Mouse (Mus musculus): ENCODE results near the gene Ehd4. TPM values are rescaled to one million over a fixed set of nuclear protein-coding genes. Genes with fewer than 3 reads are reported as not detected.
A peak's percentile ranks its signal among the peaks of the same experiment; 100 is the strongest.

Ehd4 gene
- 10 to 100 TPM; 44.5 to 48.7 TPM for total RNA-seq (2021)
- long read RNA-seq, experiment 1, transcript Ehd4-201 (6 exons, 3,730 nt) = major isoform, 60 of 70 reads
- long read RNA-seq, experiment 1, partial matches to known transcripts = 2 of 70 reads
- long read RNA-seq, experiment 1, other reads (novel, unspliced or antisense) = 8 of 70 reads
- long read RNA-seq, experiment 2, transcript Ehd4-201 (6 exons, 3,730 nt) = major isoform, 16 of 22 reads
- long read RNA-seq, experiment 2, partial matches to known transcripts = 0 of 22 reads
- long read RNA-seq, experiment 2, other reads (novel, unspliced or antisense) = 6 of 22 reads

- peak; percentile 99 for DNase-seq
Measured at GRCm38 (mm10) chr2:120154361-120154894, at the start of gene Ehd4. Gene Ehd4 (minus strand): TSS chr2:120154606.

- no peak for DNase-seq
Measured at GRCm38 (mm10) chr2:120203742-120204141, 49.3 kb upstream of the Ehd4 start.

DNA sequence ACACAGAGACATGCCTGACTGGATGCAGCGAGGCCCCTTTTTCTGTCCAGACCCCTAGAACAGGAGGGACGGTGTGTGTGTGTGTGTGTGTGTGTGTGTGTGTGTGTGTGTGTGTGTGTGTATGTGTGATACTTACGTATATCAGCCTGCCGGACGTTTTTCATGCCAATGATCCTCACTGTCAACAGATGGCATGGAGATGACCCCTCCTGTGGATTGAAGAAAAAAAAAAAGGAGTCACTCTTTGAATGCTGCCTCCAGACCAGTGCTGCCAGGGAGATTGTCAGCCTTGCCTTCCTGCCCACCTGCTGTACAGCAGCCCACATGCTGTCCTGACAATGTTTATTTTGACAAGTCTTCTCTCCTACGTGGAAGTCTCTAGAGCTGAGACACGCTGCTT is 45.7 kb upstream of the Ehd4 start:
- no peak for DNase-seq

DNA sequence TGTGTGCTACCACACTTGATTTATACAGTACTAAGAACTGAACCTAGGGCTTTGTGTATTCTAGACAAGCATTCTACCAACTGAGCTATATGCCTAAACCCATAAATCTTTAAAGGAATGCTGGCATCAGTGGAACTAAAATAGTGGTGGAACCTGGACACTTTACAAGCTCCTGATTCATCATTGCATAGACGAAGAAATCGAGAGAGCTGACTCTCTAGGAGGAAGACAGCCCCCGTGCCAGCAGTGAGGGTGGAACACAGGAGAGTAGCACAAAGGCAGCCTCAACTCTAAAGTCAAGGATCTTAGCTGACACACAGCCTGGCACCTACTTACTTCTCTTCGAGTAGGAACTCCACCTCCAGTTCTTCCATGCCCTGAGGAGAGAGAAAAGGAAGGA is 33.8 kb upstream of the Ehd4 start:
- no peak for DNase-seq

GRCm38 (mm10) chr2:120187583-120187982 is 33.2 kb upstream of the Ehd4 start:
- no peak for DNase-seq

DNA sequence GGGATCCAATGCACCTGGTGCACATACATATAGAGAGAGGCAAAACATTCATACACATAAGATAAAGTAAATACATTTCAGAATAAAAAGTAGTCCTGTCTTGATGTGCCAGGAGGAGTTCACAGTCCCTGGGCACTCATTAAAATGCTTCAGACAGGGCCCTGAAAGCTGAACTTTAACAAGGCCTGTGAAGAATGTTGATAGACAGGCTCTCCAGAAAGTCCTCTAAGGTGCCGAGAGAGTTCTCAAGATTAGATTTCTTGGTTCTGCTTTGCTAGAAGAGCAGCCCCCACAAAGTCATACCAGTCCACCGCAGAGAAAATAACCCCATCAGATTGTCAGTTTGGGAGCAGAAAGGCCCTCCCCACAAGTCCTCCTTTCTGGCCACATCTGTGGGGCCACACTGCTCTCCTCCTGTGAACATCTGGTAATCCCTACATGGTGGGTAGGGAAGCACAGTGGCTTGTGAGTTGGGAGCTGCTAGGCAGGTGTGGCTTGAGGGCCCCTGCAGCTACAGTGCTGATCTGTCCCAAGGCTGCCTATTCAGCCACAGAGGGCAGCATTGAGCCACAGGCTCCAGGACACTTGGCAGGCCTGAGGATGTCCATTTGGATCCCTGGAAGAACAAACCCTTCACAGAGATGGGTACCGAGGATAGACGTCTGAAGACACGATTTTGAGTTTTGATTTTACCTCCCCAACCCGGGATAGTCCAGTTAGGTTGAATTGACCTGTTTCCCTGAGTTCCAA is 31.3 kb upstream of the Ehd4 start:
- DNase-seq = peak; percentile 18 to 21

GRCm38 (mm10) chr2:120178936-120179335 is 24.5 kb upstream of the Ehd4 start:
- peak in 1 of 2 experiments; percentile 13 for DNase-seq

DNA sequence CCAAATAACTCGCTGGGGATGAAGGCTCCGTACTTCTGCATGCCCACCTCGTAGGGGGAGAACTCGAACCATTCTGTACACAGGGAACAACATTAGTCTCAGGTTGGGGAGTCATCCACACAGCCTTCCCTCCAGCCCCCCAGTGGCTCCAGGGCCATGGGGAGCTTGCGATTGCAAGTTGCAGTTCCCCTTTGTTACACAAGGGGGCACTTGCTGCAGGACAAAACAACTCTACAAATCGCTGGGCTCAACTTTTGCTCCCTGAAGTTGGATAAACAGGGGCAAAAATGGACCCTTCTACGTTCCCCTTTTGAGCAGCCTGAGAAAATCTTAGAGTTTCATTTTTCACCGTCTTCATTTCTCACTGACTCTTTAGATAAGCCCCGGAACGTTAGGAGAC is 19.3 kb upstream of the Ehd4 start:
- peak; percentile 52 to 69 for DNase-seq

- no peak for DNase-seq
Measured at GRCm38 (mm10) chr2:120171362-120171761, 17.0 kb upstream of the Ehd4 start.

GRCm38 (mm10) chr2:120170726-120171125 is 16.3 kb upstream of the Ehd4 start:
- peak; percentile 23 to 63 for DNase-seq

DNA sequence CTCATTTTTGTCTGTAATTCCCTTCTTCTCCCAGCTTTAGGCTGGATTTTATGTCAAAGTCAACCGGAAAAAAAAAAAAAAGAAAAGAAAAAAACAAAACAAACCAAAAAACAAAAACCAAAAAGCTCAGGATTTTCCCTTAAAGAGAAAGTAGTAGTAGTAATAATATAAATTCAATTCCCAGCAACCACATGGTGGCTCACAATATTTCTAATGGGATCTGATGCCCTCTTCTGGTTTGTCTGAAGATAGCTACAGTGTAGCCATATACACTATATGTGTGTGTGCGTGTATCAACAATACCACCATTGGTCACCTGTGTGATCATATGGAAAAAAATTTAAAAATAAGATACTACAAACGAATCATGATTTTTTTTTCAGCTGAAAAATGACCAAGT is 15.0 kb upstream of the Ehd4 start:
- no peak for DNase-seq

DNA sequence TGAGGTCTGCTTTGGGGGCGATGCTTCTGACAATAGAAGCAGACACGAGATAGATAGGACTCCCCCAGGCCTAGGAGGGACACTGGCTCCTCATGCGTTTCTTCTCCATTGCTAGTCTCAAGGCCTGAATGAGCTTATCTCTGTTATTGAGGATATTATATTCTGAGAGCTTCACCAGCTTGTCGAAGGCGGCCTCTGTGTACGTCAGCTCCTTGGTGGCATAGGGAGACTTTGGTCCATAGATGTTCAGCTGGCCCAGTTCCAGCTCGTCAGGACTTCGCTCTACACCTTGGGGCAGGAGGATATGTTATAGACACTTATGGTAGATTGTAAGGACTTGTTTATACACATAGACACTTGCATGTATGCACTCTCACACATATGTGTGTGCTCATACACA is 13.4 kb upstream of the Ehd4 start:
- DNase-seq = no peak

DNA sequence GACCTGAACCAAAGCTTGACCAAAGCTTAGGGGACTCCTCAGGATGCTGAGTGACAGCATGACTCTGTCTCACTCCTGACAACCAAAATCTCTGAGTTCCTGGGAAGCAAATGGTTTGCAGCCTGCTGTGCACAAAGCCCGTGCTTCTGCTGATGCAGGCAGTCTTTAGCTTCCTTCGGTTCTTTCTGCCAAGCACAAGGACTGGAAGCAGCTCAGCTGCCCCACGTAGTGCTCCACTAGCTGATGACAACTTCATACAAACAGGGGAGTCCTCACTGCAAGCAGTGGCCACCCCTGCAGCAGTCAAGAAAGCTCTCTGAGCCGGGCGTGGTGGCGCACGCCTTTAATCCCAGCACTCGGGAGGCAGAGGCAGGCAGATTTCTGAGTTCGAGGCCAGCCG is 11.1 kb upstream of the Ehd4 start:
- no peak for DNase-seq

DNA sequence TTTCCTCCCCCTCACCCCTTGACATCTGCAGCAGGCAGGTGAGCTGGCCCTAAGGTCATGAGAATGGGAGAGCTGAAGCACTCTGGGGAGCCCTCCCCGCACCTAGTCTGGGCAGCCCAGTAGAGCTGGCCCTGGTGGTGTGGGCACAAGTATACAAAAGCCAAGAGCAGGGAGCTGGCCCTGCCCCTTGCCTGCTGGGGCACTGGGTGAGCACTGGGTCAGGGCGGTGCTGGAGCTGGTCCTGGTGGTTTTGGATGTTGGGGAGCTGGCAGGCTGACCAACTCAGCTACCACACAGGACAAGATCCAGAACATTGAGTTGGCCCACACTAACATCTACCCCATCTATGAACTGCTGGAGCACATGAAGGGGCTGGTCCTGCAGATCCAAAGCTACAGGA is 5.0 kb upstream of the Ehd4 start:
- no peak for DNase-seq

DNA sequence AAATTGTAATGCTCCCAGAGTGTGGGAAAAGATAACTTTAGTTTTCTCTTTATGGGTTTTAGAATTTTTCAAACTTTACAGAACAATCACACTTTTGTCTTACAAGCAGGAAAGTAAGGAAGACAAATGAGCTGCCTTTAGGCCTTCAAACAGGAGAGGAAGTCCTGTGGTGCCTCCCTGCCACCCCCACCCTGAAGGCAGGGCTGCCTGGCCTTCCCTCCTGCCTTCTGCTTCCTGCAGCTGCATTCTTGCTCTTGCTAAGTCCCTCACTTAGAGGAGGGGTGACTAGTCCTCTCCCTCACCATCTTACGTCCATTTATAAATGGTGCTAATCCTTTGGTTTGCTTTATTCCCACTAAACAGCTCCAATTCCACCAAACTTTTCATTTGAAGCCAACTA is 4.4 kb upstream of the Ehd4 start:
- DNase-seq = peak; percentile 20 to 53

DNA sequence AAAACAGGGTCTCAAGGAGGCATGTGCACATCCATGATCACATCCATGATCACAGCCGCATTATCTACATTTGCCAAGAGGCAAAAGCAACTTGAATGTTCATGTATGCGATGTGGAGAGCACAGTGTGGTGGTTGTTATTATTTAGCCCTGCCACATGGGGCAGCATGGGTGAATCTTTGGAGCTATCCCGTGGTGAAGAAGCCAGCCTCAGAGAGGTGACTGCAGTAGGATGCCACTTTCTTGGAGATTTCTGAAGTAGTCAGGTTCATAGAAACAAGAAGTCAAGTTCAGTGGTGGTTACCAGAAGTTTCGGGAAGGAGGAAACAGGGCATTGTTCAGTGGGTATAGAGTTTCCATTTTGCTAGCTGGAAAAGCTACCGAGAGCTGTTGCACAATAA is 3.6 kb upstream of the Ehd4 start:
- peak in 1 of 2 experiments; percentile 20 for DNase-seq

DNA sequence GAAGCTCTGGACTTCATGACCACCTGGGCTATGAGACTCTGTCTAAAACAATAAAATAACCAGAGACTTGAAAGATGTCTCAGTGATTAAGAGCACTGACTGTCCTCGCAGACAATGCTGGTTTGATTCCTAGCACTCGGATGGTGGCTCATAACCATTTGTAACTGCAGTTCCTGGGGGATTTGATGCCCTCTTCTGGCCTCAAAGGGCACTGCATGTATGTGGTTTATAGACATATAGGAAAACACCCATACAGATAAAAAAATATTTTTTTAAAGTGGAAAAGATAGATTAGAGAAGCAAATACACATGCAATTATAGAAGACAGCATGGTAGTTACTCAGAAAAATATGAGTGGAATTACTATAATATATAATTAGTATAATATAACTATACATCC is 3.2 kb upstream of the Ehd4 start:
- DNase-seq = no peak

- peak in 1 of 2 experiments; percentile 31 for DNase-seq
Measured at GRCm38 (mm10) chr2:120153586-120154360, 633 bp downstream of the Ehd4 start.

DNA sequence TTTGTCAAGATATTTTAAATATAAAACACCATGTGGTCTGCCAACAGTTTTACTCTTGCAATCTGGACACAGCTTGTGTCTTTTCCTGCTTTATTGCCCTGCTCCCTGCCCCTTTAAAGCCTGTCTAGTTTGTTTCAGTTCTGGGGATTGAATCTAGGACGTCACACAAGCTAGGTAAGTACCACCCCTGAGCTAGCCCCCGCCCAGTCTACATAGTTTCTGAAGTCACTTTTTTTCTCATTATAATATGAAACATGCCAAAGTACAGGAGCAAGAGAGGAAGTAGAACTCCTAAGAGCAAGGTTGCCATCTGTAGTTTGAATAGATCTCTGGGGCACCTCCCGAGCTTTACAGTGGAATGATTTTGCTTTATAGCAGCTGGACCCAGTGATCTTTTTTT is 3.8 kb downstream of the Ehd4 start:
- no peak for DNase-seq

DNA sequence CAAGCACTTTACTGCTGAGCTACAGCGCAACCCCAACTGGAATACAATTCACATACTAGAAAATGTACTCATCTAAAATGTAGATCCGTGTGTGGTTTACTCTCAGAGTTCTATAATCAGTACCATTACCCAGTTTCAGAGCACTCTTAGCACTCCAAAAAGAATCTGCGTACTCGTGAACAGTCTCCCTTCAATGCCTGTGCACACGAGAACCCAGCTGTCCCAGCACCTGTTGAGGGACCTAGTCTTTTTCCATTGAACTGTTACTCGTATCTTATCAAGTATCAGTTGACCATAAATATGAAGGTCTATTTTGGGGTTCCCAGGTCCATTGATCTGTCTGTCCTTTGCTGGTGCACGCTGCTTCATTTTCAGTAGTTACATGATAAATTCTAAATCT is 4.8 kb downstream of the Ehd4 start:
- no peak for DNase-seq

- no peak for DNase-seq
Measured at GRCm38 (mm10) chr2:120147999-120148398, 6.4 kb downstream of the Ehd4 start.

DNA sequence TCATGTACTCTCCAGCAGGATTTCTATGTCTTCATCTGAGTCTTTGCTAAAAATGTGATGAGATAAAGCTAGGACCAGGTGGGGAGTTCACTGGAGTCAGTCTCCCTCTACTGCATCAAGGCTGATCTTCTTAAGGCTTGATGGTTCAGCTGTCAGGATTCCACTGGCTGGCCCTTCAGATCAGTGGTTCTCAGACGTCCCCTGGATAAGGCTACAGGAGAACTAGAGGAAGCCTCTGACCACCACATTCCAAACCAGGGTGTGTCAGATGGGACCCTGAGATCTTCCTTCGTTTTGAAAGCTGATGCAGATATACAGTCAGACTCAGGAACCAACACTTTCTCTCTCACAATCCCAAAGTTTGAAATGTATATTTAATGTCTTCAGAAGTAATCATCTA is 7.0 kb downstream of the Ehd4 start:
- no peak for DNase-seq

GRCm38 (mm10) chr2:120146543-120146942 is 7.9 kb downstream of the Ehd4 start:
- DNase-seq = no peak

Data from adrenal gland, postnatal 36 days (tissue).